Mouse (Mus musculus): ENCODE results near the gene Elmo1. TPM values are rescaled to one million over a fixed set of nuclear protein-coding genes. Genes with fewer than 3 reads are reported as not detected.

Elmo1 gene
- polyA plus RNA-seq, 1 experiment from 2014 or later, result 43.2 TPM

DNA sequence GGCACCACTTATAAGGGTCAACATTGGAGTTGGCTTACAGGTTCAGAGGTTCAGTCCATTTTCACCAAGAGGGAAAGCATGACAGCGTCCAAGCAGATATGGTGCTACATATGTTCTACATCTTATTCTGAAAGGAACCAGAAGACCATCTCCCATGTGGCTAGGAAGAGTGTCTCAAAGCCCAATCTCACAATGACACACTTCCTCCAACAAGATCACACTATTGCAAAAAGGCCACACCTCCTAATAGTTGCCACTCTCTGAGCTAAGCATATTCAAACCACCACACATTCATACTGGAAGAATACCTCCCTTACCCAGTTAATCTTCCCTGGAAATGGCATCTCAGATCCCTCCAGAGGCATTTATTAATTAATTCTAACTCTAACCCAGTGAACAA, 66.7 kb downstream of the Elmo1 start:
- Histone ChIP-seq H3K9me3 (replicated peaks; ENCODE audit: control insufficient read depth, low read length, poor library complexity, severe bottlenecking) (no peaks in the 10 kb centered on the region), H3K27ac (ENCODE audit: low read length) (no peak overlapping the region), H3K4me1 (ENCODE audit: control insufficient read depth, insufficient read depth, low read length) (no peaks in the 10 kb centered on the region), H3K4me3 (ENCODE audit: low read depth, low read length) (no peak overlapping the region), H3K9ac (ENCODE audit: low read depth, low read length) (no peak overlapping the region), H3K27me3 (ENCODE audit: control insufficient read depth, insufficient read depth, low read depth, low read length) (no peaks in the 10 kb centered on the region), H3K4me2 (ENCODE audit: low read length) (no peak overlapping the region), H3K36me3 (ENCODE audit: control insufficient read depth, insufficient read depth, low read length) (no peaks in the 10 kb centered on the region)
- 93% methylated on average over 1 of the region's 1 CpGs for WGBS
- no peak for ATAC-seq

- Histone ChIP-seq H3K9me3 (replicated peaks; ENCODE audit: control insufficient read depth, low read length, poor library complexity, severe bottlenecking) (no peaks in the 10 kb centered on the region), H3K4me3 (ENCODE audit: low read depth, low read length) (no peak overlapping the region), H3K27me3 (ENCODE audit: control insufficient read depth, insufficient read depth, low read depth, low read length) (no peaks in the 10 kb centered on the region), H3K4me2 (ENCODE audit: low read length) (no peak overlapping the region), H3K4me1 (ENCODE audit: control insufficient read depth, insufficient read depth, low read length) (no peaks in the 10 kb centered on the region), H3K27ac (ENCODE audit: low read length) (no peak overlapping the region), H3K9ac (ENCODE audit: low read depth, low read length) (no peak overlapping the region), H3K36me3 (ENCODE audit: control insufficient read depth, insufficient read depth, low read length) (no peaks in the 10 kb centered on the region)
- 86% methylated on average over 5 of the region's 5 CpGs for WGBS
- no peak for ATAC-seq
Observed at GRCm38 (mm10) chr13:20157529-20157928, 67.1 kb downstream of the Elmo1 start.

GRCm38 (mm10) chr13:20163339-20163954, 73.1 kb downstream of the Elmo1 start:
- Histone ChIP-seq H3K4me1 (ENCODE audit: control insufficient read depth, insufficient read depth, low read length) (no peaks in the 10 kb centered on the region), H3K4me2 (ENCODE audit: low read length) (no peak overlapping the region), H3K4me3 (ENCODE audit: low read depth, low read length) (no peak overlapping the region), H3K27me3 (ENCODE audit: control insufficient read depth, insufficient read depth, low read depth, low read length) (no peaks in the 10 kb centered on the region), H3K9ac (ENCODE audit: low read depth, low read length) (no peak overlapping the region), H3K27ac (ENCODE audit: low read length) (no peak overlapping the region), H3K9me3 (replicated peaks; ENCODE audit: control insufficient read depth, low read length, poor library complexity, severe bottlenecking) (no peaks in the 10 kb centered on the region), H3K36me3 (ENCODE audit: control insufficient read depth, insufficient read depth, low read length) (no peaks in the 10 kb centered on the region)
- ATAC-seq, result no peak
- WGBS, result 85% methylated on average over 10 of the region's 10 CpGs

DNA sequence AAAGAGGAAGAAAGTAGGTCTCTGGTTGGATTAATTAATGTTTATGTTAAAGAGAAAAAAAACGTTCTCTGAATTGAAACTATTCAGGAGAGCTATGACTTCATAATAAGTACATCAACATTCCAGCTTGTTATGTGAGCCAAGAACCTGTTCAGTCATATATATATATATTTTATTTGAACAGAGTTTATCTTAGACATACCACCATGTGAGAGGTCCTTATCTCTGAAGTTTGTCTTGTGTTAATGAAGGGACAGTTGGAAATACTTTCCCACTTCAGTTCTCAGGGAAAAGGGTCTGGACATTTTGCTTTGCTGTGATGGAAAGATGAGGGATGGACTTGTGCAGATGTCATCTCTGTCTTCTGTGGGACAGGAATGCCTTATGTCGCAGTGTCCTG, 74.4 kb downstream of the Elmo1 start:
- no peaks in the 10 kb centered on the region for H3K36me3 ChIP-seq (ENCODE audit: control insufficient read depth, insufficient read depth, low read length)
- H3K9me3 ChIP-seq (replicated peaks; ENCODE audit: control insufficient read depth, low read length, poor library complexity, severe bottlenecking), result no peaks in the 10 kb centered on the region
- H3K4me2 ChIP-seq (ENCODE audit: low read length), result no peak overlapping the region
- no peak overlapping the region for H3K27ac ChIP-seq (ENCODE audit: low read length)
- H3K27me3 ChIP-seq (ENCODE audit: control insufficient read depth, insufficient read depth, low read depth, low read length), result no peaks in the 10 kb centered on the region
- no peaks in the 10 kb centered on the region for H3K4me1 ChIP-seq (ENCODE audit: control insufficient read depth, insufficient read depth, low read length)
- no peak for ATAC-seq
- WGBS, result 87% methylated on average over 2 of the region's 2 CpGs
- no peak overlapping the region for H3K9ac ChIP-seq (ENCODE audit: low read depth, low read length)
- no peak overlapping the region for H3K4me3 ChIP-seq (ENCODE audit: low read depth, low read length)

GRCm38 (mm10) chr13:20173987-20174654, 83.7 kb downstream of the Elmo1 start:
- no peak overlapping the region for H3K4me2 ChIP-seq (ENCODE audit: low read length)
- no peak overlapping the region for H3K9ac ChIP-seq (ENCODE audit: low read depth, low read length)
- ATAC-seq, result peak; percentile 17; the same call in 1 of the 2 replicates
- 40% methylated on average over 10 of the region's 10 CpGs for WGBS
- no peaks in the 10 kb centered on the region for H3K27me3 ChIP-seq (ENCODE audit: control insufficient read depth, insufficient read depth, low read depth, low read length)
- no peaks in the 10 kb centered on the region for H3K4me1 ChIP-seq (ENCODE audit: control insufficient read depth, insufficient read depth, low read length)
- H3K27ac ChIP-seq (ENCODE audit: low read length), result no peak overlapping the region
- no peaks in the 10 kb centered on the region for H3K9me3 ChIP-seq (replicated peaks; ENCODE audit: control insufficient read depth, low read length, poor library complexity, severe bottlenecking)
- H3K36me3 ChIP-seq (ENCODE audit: control insufficient read depth, insufficient read depth, low read length), result no peaks in the 10 kb centered on the region
- no peak overlapping the region for H3K4me3 ChIP-seq (ENCODE audit: low read depth, low read length)

- Histone ChIP-seq H3K9ac (ENCODE audit: low read depth, low read length) (no peak overlapping the region), H3K27me3 (ENCODE audit: control insufficient read depth, insufficient read depth, low read depth, low read length) (no peaks in the 10 kb centered on the region), H3K27ac (ENCODE audit: low read length) (no peak overlapping the region), H3K4me1 (ENCODE audit: control insufficient read depth, insufficient read depth, low read length) (no peaks in the 10 kb centered on the region), H3K36me3 (ENCODE audit: control insufficient read depth, insufficient read depth, low read length) (no peaks in the 10 kb centered on the region), H3K9me3 (replicated peaks; ENCODE audit: control insufficient read depth, low read length, poor library complexity, severe bottlenecking) (no peaks in the 10 kb centered on the region), H3K4me2 (ENCODE audit: low read length) (no peak overlapping the region), H3K4me3 (ENCODE audit: low read depth, low read length) (no peak overlapping the region)
- ATAC-seq, result no peak
- WGBS, result 61% methylated on average over 3 of the region's 3 CpGs
Observed at GRCm38 (mm10) chr13:20174655-20175280, 84.4 kb downstream of the Elmo1 start.

GRCm38 (mm10) chr13:20180738-20181137, 90.3 kb downstream of the Elmo1 start:
- no peaks in the 10 kb centered on the region for H3K27me3 ChIP-seq (ENCODE audit: control insufficient read depth, insufficient read depth, low read depth, low read length)
- no peak overlapping the region for H3K4me3 ChIP-seq (ENCODE audit: low read depth, low read length)
- H3K27ac ChIP-seq (ENCODE audit: low read length), result no peak overlapping the region
- H3K9ac ChIP-seq (ENCODE audit: low read depth, low read length), result no peak overlapping the region
- H3K36me3 ChIP-seq (ENCODE audit: control insufficient read depth, insufficient read depth, low read length), result no peaks in the 10 kb centered on the region
- H3K4me1 ChIP-seq (ENCODE audit: control insufficient read depth, insufficient read depth, low read length), result peaks cover 11% of the 10 kb centered on the region
- no peak for ATAC-seq
- no peak overlapping the region for H3K4me2 ChIP-seq (ENCODE audit: low read length)
- no peaks in the 10 kb centered on the region for H3K9me3 ChIP-seq (replicated peaks; ENCODE audit: control insufficient read depth, low read length, poor library complexity, severe bottlenecking)
- 95% methylated on average over 5 of the region's 5 CpGs for WGBS

DNA sequence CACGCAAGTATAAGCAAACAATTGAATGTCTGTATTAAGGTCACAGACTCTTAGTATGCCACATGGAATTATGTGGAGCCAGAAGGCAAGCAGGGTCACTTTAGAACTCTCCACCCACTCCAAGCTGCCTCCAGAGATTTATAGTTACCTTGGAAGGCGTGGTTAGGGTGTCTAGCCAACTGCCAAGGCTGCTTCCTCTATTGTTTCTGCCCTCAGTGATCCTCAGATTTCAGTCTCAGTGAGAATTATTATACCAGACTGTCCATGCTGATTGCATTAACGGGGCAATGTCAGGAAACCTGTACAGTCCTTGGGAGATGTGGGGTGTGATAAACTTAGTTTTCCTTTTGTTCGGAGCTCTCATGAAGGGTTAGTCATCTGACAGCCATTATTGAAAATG, 90.9 kb downstream of the Elmo1 start:
- H3K36me3 ChIP-seq (ENCODE audit: control insufficient read depth, insufficient read depth, low read length), result no peaks in the 10 kb centered on the region
- 85% methylated on average over 4 of the region's 4 CpGs for WGBS
- H3K9me3 ChIP-seq (replicated peaks; ENCODE audit: control insufficient read depth, low read length, poor library complexity, severe bottlenecking), result no peaks in the 10 kb centered on the region
- H3K4me2 ChIP-seq (ENCODE audit: low read length), result no peak overlapping the region
- H3K9ac ChIP-seq (ENCODE audit: low read depth, low read length), result no peak overlapping the region
- ATAC-seq, result no peak
- no peak overlapping the region for H3K4me3 ChIP-seq (ENCODE audit: low read depth, low read length)
- no peaks in the 10 kb centered on the region for H3K27me3 ChIP-seq (ENCODE audit: control insufficient read depth, insufficient read depth, low read depth, low read length)
- H3K4me1 ChIP-seq (ENCODE audit: control insufficient read depth, insufficient read depth, low read length), result peaks cover 11% of the 10 kb centered on the region
- no peak overlapping the region for H3K27ac ChIP-seq (ENCODE audit: low read length)

DNA sequence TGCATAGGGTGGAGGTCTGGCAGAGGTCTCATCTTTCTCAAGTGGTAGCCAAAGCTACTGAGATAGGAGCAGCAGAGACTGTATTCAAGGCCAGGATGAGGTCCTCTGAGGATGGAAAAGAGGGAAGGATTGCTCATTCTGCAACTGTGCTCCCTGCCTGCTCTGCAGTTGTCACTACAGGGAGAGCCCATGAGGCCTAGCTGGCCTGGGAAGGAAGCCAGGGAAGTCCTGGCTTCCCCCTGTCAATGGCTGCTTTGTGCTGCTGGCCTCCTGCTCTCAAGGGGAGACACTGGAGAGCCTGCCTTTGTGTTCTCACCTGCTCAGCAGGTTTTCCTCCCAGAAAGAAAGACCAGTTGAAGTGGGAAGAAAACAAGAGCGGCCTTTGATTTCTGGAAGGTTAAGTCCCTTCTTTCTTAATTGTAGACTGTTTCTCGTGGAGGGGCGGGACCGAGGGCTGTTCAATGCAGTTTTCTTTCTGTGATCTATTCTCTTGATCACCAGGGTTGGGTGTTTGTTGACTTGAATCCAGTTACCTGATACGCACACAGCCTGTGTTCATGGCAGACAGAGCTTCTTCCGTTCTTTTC, 91.9 kb downstream of the Elmo1 start:
- H3K27ac ChIP-seq (ENCODE audit: low read length), result no peak overlapping the region
- 40% methylated on average over 6 of the region's 6 CpGs for WGBS
- H3K4me1 ChIP-seq (ENCODE audit: control insufficient read depth, insufficient read depth, low read length), result peaks cover 11% of the 10 kb centered on the region
- no peaks in the 10 kb centered on the region for H3K27me3 ChIP-seq (ENCODE audit: control insufficient read depth, insufficient read depth, low read depth, low read length)
- no peak for ATAC-seq
- H3K9me3 ChIP-seq (replicated peaks; ENCODE audit: control insufficient read depth, low read length, poor library complexity, severe bottlenecking), result no peaks in the 10 kb centered on the region
- H3K9ac ChIP-seq (ENCODE audit: low read depth, low read length), result no peak overlapping the region
- H3K4me3 ChIP-seq (ENCODE audit: low read depth, low read length), result no peak overlapping the region
- no peak overlapping the region for H3K4me2 ChIP-seq (ENCODE audit: low read length)
- H3K36me3 ChIP-seq (ENCODE audit: control insufficient read depth, insufficient read depth, low read length), result no peaks in the 10 kb centered on the region

All from midbrain, embryonic 16.5 days (tissue).